Mouse (Mus musculus): ENCODE data around the gene Adam17.
"Not testable (repeated sequence)": the region's sequence is repeated elsewhere in the genome, so short reads cannot be mapped to it uniquely, and the experiment has no call there.

DNA sequence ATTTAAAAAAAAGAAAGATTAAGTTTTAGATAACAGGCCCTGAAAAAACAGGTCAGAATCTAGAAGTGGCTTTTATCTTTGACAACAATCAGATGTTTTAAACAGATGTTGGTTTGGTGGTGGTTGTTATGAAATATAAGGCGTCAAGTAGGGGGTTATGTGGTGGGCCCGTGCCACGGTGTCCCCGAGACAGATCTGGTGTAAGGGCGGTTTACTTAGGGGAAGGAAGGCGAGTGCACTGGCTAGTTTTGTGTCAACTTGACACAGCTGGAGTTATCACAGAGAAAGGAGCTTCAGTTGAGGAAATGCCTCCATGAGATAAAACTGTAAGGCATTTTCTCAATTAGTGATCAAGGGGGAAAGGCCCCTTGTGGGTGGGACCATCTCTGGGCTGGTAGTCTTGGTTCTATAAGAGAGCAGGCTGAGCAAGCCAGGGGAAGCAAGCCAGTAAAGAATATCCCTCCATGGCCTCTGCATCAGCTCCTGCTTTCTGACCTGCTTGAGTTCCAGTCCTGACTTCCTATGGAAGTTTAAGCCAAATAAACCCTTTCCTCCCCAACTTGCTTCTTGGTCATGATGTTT, 5.4 kb upstream of the Adam17 start:
- TF ChIP-seq CTCF, EP300 (IDR thresholded peaks at IDR 0.05; ENCODE audit: low read depth): not testable (repeated sequence)
